Mouse (Mus musculus): ENCODE data around the gene Lrrc23.
"Not testable (repeated sequence)": the region's sequence is repeated elsewhere in the genome, so short reads cannot be mapped to it uniquely, and the experiment has no call there.

Lrrc23 gene

GRCm38 (mm10) chr6:124779222-124779983 lies at the start of gene Lrrc23:
Lrrc23 (minus strand) TSS chr6:124779727.
- no peak for DNase-seq (ENCODE audit: low spot score in 2 of 2)

GRCm38 (mm10) chr6:124828101-124828592 lies 48.6 kb upstream of the Lrrc23 start:
- no peak for DNase-seq (ENCODE audit: low spot score in 2 of 2)

- DNase-seq (ENCODE audit: low spot score in 2 of 2): no peak
Observed at GRCm38 (mm10) chr6:124822049-124822448, 42.5 kb upstream of the Lrrc23 start.

- DNase-seq (ENCODE audit: low spot score in 2 of 2): no peak
Observed at GRCm38 (mm10) chr6:124820891-124821290, 41.4 kb upstream of the Lrrc23 start.

GRCm38 (mm10) chr6:124817971-124818370 lies 38.4 kb upstream of the Lrrc23 start:
- no peak for DNase-seq (ENCODE audit: low spot score in 2 of 2)

GRCm38 (mm10) chr6:124817563-124817962 lies 38.0 kb upstream of the Lrrc23 start:
- DNase-seq (ENCODE audit: low spot score in 2 of 2): no peak

- no peak for DNase-seq (ENCODE audit: low spot score in 2 of 2)
Observed at GRCm38 (mm10) chr6:124817125-124817524, 37.6 kb upstream of the Lrrc23 start.

GRCm38 (mm10) chr6:124816611-124817010 lies 37.1 kb upstream of the Lrrc23 start:
- DNase-seq (ENCODE audit: low spot score in 2 of 2): no peak

- DNase-seq (ENCODE audit: low spot score in 2 of 2): no peak
Observed at GRCm38 (mm10) chr6:124814858-124815774, 35.6 kb upstream of the Lrrc23 start.

GRCm38 (mm10) chr6:124814448-124814847 lies 34.9 kb upstream of the Lrrc23 start:
- no peak for DNase-seq (ENCODE audit: low spot score in 2 of 2)

- DNase-seq (ENCODE audit: low spot score in 2 of 2): peak; percentile 80 to 86
Observed at GRCm38 (mm10) chr6:124813933-124814332, 34.4 kb upstream of the Lrrc23 start, which contains the start of gene Tpi1. Tpi1 (minus strand) TSS chr6:124814296.

- DNase-seq (ENCODE audit: low spot score in 2 of 2): peak; percentile 68 to 73
Observed at GRCm38 (mm10) chr6:124813496-124813895, 34.0 kb upstream of the Lrrc23 start.

GRCm38 (mm10) chr6:124812848-124813247 lies 33.3 kb upstream of the Lrrc23 start:
- no peak for DNase-seq (ENCODE audit: low spot score in 2 of 2)

GRCm38 (mm10) chr6:124811701-124812560 lies 32.4 kb upstream of the Lrrc23 start:
- no peak for DNase-seq (ENCODE audit: low spot score in 2 of 2)

- no peak for DNase-seq (ENCODE audit: low spot score in 2 of 2)
Observed at GRCm38 (mm10) chr6:124811403-124811665, 31.8 kb upstream of the Lrrc23 start.

- DNase-seq (ENCODE audit: low spot score in 2 of 2): not testable (repeated sequence)
Observed at GRCm38 (mm10) chr6:124810566-124811402, 31.3 kb upstream of the Lrrc23 start.

GRCm38 (mm10) chr6:124809775-124810538 lies 30.4 kb upstream of the Lrrc23 start:
- DNase-seq (ENCODE audit: low spot score in 2 of 2): no peak

GRCm38 (mm10) chr6:124809052-124809774 lies 29.7 kb upstream of the Lrrc23 start:
- DNase-seq (ENCODE audit: low spot score in 2 of 2): no peak

- DNase-seq (ENCODE audit: low spot score in 2 of 2): no peak
Observed at GRCm38 (mm10) chr6:124808358-124809012, 29.0 kb upstream of the Lrrc23 start, which contains the start of gene Spsb2. Spsb2 (plus strand) TSS chr6:124808661.

All from right cerebral cortex, postnatal 36 days (tissue).